Mouse (Mus musculus) heart, adult 11 months (tissue): ENCODE data around the gene Krtap3-2.
"Not testable (repeated sequence)": the region's sequence is repeated elsewhere in the genome, so short reads cannot be mapped to it uniquely, and the experiment has no call there.

ENCODE experiments used
- DNase-seq: peaks from one replicate; pipeline ENCODE4 v3.0.0; 2022

Gene Krtap3-2

DNA sequence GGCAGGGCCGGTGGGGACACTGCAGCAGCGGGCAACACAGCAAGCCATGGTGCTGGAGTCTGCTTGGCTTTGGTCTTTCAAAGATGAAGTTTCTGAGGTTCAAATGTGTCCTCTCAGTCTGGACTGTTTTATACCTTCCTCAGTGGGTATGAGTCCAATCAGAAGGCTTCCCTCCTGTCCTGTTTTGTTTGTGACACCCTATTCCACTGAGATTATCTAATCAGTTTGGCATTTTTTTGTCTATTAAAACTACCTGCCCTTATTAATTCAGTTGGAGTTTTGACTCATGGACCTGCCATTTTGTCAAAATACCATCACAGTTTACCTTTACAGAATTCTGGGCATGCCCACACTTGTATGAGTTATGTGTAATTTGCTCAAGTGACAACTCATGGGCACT is at the start of gene Krtap3-2:
Gene Krtap3-2, minus strand, starts transcription at position 101 of the 400 bp plus-strand sequence.
- no peak for DNase-seq

DNA sequence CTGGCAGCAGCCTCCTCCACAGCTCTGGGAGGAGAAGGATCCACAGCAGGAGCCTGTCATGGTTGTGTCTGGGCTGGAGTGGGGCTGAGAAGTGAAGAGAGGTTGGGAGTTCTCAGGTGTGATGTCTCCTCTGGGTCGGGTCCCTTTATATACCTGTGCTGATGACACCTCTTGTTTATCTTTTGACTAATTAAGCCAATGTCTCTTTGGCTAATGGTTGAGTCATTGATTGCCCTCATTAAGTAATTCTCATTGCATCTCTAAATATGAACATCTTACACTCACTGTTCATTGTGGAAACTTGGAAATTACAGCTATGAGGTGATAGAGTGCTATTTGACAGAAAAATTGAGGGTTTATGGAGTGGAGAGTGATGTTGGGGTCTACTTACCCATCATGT is 46.6 kb upstream of the Krtap3-2 start, which contains the start of gene Gm11938:
Gene Gm11938, minus strand, starts transcription at position 101 of the 400 bp plus-strand sequence.
- not testable (repeated sequence) for DNase-seq

- DNase-seq: peak; percentile 55
These were observed 41.1 kb upstream of the Krtap3-2 start, which contains the start of gene Krtap9-3 for GRCm38 (mm10) chr11:99597742-99598141. TSS of gene Krtap9-3 (minus strand) at chr11:99598105.

DNA sequence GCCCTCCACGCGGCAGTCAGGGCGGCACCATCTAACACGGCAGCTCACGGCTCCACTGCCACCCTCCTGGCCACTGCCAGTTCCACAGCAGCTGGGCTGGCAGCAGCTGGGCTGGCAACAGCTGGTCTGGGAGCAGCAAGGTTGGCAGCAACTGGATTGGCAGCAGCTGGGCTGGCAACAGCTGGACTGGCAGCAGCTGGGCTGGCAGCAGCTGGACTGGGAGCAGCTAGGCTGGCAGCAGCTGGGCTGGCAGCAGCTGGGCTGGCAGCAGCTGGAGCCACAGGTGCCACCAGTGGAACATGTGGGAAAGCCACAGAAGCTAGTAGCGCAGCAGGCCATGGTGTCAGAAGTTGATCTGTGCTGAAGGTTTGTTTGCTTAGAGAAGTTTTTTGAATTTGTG is 34.3 kb upstream of the Krtap3-2 start, which contains the start of gene Krtap1-3:
Gene Krtap1-3, minus strand, starts transcription at position 359 of the 400 bp plus-strand sequence.
- DNase-seq: no peak

DNA sequence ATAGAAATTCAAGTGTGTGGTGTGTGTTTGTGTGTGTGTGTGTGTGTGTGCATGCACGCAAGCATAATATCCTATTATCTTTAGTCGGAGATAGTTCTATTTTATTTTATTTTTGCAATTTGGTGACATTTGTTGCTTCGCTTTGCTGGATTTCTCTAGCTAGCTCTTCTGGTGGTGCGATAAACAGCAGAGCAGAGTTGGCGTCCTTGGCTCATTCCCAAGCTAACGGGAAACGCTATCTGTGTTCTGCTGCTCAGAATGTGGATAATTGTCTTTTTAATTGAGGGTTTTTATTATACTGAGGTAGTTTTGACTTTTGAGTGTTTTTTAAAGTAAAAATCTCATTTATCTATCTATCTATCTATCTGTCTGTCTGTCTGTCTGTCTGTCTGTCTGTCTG is 28.4 kb upstream of the Krtap3-2 start:
- DNase-seq: no peak

DNA sequence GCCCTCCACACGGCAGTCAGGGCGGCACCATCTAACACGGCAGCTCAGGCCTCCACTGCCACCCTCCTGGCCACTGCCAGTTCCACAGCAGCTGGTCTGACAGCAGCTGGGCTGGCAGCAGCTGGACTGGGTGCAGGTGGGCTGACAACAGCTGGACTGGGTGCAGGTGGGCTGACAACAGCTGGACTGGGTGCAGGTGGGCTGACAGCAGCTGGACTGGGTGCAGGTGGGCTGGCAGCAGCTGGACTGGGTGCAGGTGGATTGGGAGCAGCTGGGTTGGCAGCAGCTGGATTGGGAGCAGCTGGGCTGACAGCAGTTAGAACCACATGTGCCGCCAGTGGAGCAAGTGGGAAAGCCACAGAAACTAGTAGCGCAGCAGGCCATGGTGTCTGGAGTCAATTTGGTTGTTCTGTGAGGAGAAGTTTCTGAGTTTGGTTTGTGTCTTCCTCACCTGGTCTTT is 26.6 kb upstream of the Krtap3-2 start, which contains the start of gene Krtap1-4:
Gene Krtap1-4, minus strand, starts transcription at position 410 of the 460 bp plus-strand sequence.
- DNase-seq: peak; percentile 71

DNA sequence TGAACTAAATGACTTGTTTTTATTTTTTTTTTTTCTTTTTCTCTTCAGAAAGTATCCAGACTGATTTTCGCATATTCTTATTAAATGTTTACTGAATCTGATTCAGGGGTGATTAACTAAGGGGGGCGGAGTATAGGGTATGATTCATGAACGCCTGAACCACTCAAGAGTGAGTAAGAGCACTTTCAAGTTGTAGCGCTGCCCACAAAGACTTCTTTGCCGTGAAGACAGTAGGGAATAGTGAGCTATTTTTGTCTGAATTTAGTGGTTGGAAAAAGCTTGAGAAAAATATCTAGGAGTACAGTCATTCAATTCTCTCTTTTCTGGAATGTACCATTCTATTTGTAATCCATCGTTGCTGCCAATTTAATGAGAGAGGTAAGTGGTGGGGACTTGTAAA is 24.9 kb upstream of the Krtap3-2 start:
- peak; percentile 22 for DNase-seq

- peak; percentile 7 for DNase-seq
These were observed 24.4 kb upstream of the Krtap3-2 start for GRCm38 (mm10) chr11:99581051-99581450.

GRCm38 (mm10) chr11:99580636-99581035 is 24.0 kb upstream of the Krtap3-2 start, which contains the start of gene Krtap1-5:
TSS of gene Krtap1-5 (minus strand) at chr11:99581016.
- DNase-seq: peak; percentile 74

DNA sequence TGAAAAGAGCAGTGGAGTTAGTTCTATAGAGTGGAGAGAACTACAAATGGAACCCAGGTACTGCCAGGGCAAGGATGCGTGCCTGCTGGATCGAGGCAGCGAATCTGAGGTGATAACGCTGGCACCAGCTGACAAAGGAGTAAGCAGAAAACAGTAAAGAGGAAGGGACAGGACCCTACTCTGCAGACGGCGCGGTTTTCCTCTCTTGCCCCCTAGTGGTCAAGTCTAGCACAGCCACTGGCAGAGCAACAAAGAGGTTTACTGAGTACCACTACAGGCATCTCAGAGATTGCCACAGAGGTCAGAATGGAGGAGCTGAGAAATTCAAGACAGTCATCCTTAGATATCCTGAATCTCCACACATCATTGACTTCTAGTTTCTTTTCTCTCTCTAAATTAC is 17.5 kb upstream of the Krtap3-2 start:
- DNase-seq: no peak

DNA sequence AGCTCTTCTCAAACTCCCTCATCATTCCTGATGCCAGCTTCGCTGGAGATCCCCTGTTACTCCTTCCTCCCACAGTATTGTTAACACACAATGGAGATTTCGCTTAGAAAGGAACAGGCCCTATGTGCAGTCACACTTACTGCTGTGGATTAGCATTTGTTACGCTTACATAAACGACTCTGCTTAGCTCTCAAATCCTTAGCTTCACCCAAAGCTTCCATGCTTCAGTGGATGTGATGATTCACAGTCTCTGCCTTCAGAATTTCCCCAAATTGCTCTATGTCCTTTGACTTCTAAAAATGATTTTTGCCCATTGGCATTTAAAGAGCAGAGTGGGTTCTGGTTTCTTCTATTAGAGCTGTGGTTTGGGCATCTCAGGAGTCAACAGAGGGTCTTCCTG is 16.5 kb upstream of the Krtap3-2 start:
- DNase-seq: no peak

GRCm38 (mm10) chr11:99566530-99566929 is 9.9 kb upstream of the Krtap3-2 start, which contains the start of gene Krtap3-1:
TSS of gene Krtap3-1 (minus strand) at chr11:99566630.
- DNase-seq: no peak

GRCm38 (mm10) chr11:99562580-99562979 is 5.9 kb upstream of the Krtap3-2 start:
- no peak for DNase-seq

DNA sequence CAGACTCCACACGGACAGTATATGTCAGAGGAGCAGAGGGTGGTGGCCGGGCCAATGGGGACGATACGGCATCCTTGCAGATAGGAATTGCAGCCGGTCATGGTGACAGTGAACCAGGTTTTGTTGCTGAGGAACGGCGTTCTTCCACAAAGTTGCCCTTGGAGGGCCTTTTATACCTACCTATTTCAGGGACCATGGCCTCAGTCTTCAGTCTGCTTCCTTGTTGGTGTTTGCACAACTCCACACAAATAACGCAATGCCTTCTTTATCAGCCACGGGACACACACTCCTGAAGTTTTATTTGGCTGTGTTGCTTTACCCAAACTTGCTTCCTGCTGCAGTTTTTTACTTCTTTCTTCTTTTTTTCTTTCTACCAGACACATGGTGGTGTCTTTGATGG is 2.7 kb upstream of the Krtap3-2 start, which contains the start of gene Gm11939:
Gene Gm11939, minus strand, starts transcription at position 101 of the 400 bp plus-strand sequence.
- DNase-seq: no peak

DNA sequence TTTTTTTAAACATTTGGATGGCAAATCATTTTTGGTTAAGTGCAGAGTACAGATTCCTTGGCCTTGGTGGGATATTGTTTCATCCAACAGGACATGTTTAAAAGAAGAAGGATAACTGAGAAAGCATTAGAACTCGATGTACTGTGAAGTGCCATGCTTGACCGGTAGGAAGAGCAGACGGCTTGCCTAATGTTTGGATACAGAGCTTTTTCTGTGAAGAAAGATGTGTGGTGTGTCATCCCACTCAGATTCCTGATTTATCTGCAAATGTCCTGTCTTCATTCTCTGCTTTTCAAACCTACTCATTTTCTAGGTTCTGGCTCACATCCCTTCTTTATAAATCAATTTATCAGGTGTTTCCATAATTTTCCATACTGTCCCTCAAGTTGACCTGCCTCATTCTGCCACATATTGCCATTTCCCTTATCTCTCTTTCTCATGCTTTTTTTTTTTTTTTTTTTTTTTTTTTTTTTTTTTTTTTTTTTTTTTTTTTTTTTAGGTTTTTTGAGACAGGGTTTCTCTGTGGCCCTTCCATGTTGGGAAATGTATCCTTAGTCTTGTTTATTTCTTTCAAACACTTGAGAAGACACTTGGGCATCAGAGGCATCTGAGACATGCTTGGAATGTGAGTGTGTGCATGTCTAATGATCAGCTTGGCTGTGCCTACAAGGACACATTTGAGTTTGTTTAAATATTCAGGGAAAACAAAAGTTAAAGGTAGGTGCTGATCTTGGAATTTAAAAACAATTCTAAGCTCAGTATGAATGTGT is 1.5 kb upstream of the Krtap3-2 start:
- DNase-seq: no peak

DNA sequence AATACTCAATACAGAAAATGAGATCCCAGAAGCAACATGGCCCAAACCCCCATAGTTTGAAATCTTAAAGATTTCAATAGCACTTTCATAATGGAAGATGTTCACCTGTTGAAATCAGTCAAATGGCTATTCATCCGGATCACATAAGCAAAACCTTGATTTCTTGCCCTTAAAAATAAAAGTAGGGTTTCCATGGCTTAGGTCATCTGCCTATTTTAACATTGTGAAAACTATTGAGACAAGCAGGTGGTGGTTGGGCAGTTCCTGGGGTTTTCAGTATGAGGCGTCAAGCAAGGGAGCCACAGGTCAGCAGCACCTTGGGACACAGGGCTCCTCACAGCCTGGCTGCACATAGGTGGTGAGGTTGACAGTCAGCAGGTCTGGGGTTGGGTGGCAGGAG is 458 bp downstream of the Krtap3-2 start:
- DNase-seq: no peak

GRCm38 (mm10) chr11:99550765-99551164 is 5.9 kb downstream of the Krtap3-2 start, which contains the start of gene Krtap3-3:
TSS of gene Krtap3-3 (minus strand) at chr11:99550865.
- no peak for DNase-seq

GRCm38 (mm10) chr11:99547892-99548291 is 8.8 kb downstream of the Krtap3-2 start:
- DNase-seq: no peak

GRCm38 (mm10) chr11:99539721-99540120 is 16.9 kb downstream of the Krtap3-2 start:
- no peak for DNase-seq

DNA sequence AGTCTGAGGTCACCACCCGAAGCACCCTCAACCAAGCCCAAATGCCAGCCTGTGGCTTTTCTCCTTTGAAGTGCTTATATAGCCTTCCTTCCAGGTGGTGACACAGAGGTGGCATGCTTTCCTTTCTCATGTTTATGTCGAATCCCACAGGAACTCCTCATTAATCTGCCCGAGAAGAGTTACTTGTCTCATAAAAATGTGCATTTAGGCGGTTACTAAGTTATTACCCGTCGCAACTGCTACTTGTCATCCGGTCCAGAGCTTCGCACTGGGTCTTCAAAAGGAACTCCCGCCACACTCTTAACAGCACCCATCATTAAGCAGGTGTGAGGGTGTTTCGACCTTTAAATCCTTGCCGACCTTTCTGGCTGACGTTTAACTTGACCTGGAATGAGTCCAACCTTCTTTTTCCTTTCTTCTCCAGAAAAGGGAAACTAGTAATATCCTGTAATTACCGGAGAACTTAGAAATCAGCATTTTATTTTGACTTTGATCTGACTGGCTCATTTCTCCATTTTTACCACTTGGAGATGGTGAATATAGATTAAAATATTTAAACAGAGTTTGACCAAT is 35.3 kb downstream of the Krtap3-2 start, which contains the start of gene Krt39:
Gene Krt39, minus strand, starts transcription at position 51 of the 573 bp plus-strand sequence.
- no peak for DNase-seq

DNA sequence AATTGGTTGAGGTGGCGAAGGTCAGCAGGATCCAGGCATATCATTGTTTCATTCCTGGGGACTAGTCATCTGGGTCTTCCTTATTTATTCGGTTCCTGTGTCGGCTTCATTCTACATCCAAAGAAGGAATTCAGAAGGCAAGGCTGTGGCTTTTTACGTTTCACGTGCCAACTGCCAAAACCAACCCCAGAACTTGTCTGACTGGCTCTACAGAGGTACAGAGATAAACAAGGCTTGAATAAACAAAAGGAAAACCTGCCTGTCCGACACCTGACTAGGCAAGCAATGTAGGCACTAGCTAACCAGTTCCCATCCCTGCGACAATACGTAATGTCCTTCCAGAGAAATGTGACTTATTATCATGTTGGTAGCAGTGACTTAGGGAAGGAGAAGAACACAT is 42.6 kb downstream of the Krtap3-2 start:
- DNase-seq: no peak
